Mouse (Mus musculus) left cerebral cortex, postnatal 25 days (tissue): ENCODE measurements at regions not wholly inside any gene's neighbourhood (a gene's known extent, or its start where the extent isn't known, plus 50 kb on each side); places are given as distances from the start of the nearest gene placed in this dataset.

Source experiments
- DNase-seq, 2 experiments: peaks; one replicate each; pipeline ENCODE4 v3.0.0; 2022; ENCODE audit warnings: low spot score in 2 of 2, mixed read lengths in 1 of 2
- intact Hi-C: fragments of 180-260 bp; cut with DNase I; formaldehyde crosslinking; loops from one replicate; pipeline ENCODE4 v1.15.1; 2025

GRCm38 (mm10) chr4:10767676-10768075, 106.6 kb upstream of the 2610301B20Rik start:
- intact Hi-C loops: no loop called here
- DNase-seq: peak in 1 of 2 experiments; percentile 3

GRCm38 (mm10) chr4:10770026-10770643, 104.2 kb upstream of the 2610301B20Rik start:
- DNase-seq: no peak
- intact Hi-C loops: no loop called here

- intact Hi-C loops: no loop called here
- DNase-seq: no peak
Measured at GRCm38 (mm10) chr4:10774557-10775215, 99.6 kb upstream of the 2610301B20Rik start.

GRCm38 (mm10) chr4:10786701-10787100, 87.6 kb upstream of the 2610301B20Rik start:
- no peak for DNase-seq
- intact Hi-C loops: no loop called here

- intact Hi-C loops: no loop called here
- no peak for DNase-seq
Measured at GRCm38 (mm10) chr4:10788306-10788705, 86.0 kb upstream of the 2610301B20Rik start.

GRCm38 (mm10) chr4:10789141-10789540, 85.2 kb upstream of the 2610301B20Rik start:
- intact Hi-C loops: no loop called here
- DNase-seq: no peak

- intact Hi-C loops: no loop called here
- no peak for DNase-seq
Measured at GRCm38 (mm10) chr4:10792628-10793027, 81.7 kb upstream of the 2610301B20Rik start.

GRCm38 (mm10) chr4:10794471-10794870, 79.8 kb upstream of the 2610301B20Rik start:
- DNase-seq: no peak
- intact Hi-C loops: no loop called here

GRCm38 (mm10) chr4:10800780-10801553, 73.3 kb upstream of the 2610301B20Rik start:
- intact Hi-C loops: no loop called here
- peak; percentile 7 to 8 for DNase-seq

GRCm38 (mm10) chr4:10804735-10805134, 69.6 kb upstream of the 2610301B20Rik start:
- DNase-seq: no peak
- intact Hi-C loops: no loop called here

GRCm38 (mm10) chr4:10807260-10807659, 67.0 kb upstream of the 2610301B20Rik start:
- no peak for DNase-seq
- intact Hi-C loops: no loop called here

GRCm38 (mm10) chr4:10812931-10813330, 61.4 kb upstream of the 2610301B20Rik start:
- intact Hi-C loops: no loop called here
- peak in 1 of 2 experiments; percentile 24 for DNase-seq
